Mouse (Mus musculus): ENCODE measurements at regions not wholly inside any gene's neighbourhood (a gene's known extent, or its start where the extent isn't known, plus 50 kb on each side); places are given as distances from the start of the nearest gene placed in this dataset.

- no peak for DNase-seq (ENCODE audit: low read depth, low spot score)
Measured at GRCm38 (mm10) chr6:100176914-100177560, 110.2 kb downstream of the Rybp start.

- DNase-seq (ENCODE audit: low read depth, low spot score): no peak
Measured at GRCm38 (mm10) chr6:100170711-100171348, 116.5 kb downstream of the Rybp start.

GRCm38 (mm10) chr6:100167321-100167720 is 120.0 kb downstream of the Rybp start:
- no peak for DNase-seq (ENCODE audit: low read depth, low spot score)

- DNase-seq (ENCODE audit: low read depth, low spot score): no peak
Measured at GRCm38 (mm10) chr6:100165746-100166145, 121.5 kb downstream of the Rybp start.

GRCm38 (mm10) chr6:100164162-100164561 is 123.1 kb downstream of the Rybp start:
- DNase-seq (ENCODE audit: low read depth, low spot score): no peak

- DNase-seq (ENCODE audit: low read depth, low spot score): no peak
Measured at GRCm38 (mm10) chr6:100163814-100164130, 123.5 kb downstream of the Rybp start.

- peak; percentile 75 for DNase-seq (ENCODE audit: low read depth, low spot score)
Measured at GRCm38 (mm10) chr6:100162961-100163813, 124.1 kb downstream of the Rybp start.

- no peak for DNase-seq (ENCODE audit: low read depth, low spot score)
Measured at GRCm38 (mm10) chr6:100160670-100161069, 126.6 kb downstream of the Rybp start.

GRCm38 (mm10) chr6:100159817-100160216 is 127.5 kb downstream of the Rybp start:
- no peak for DNase-seq (ENCODE audit: low read depth, low spot score)

- no peak for DNase-seq (ENCODE audit: low read depth, low spot score)
Measured at GRCm38 (mm10) chr6:100159246-100159645, 128.0 kb downstream of the Rybp start.

GRCm38 (mm10) chr6:100157288-100157687 is 130.0 kb downstream of the Rybp start:
- no peak for DNase-seq (ENCODE audit: low read depth, low spot score)

- DNase-seq (ENCODE audit: low read depth, low spot score): no peak
Measured at GRCm38 (mm10) chr6:100156163-100156562, 131.1 kb downstream of the Rybp start.

- DNase-seq (ENCODE audit: low read depth, low spot score): no peak
Measured at GRCm38 (mm10) chr6:100155676-100156075, 131.6 kb downstream of the Rybp start.

GRCm38 (mm10) chr6:100151447-100151846 is 135.8 kb downstream of the Rybp start:
- DNase-seq (ENCODE audit: low read depth, low spot score): no peak

GRCm38 (mm10) chr6:100150703-100151208 is 136.5 kb downstream of the Rybp start:
- no peak for DNase-seq (ENCODE audit: low read depth, low spot score)

- no peak for DNase-seq (ENCODE audit: low read depth, low spot score)
Measured at GRCm38 (mm10) chr6:100149458-100149852, 137.8 kb downstream of the Rybp start.

GRCm38 (mm10) chr6:100148751-100149457 is 138.4 kb downstream of the Rybp start:
- DNase-seq (ENCODE audit: low read depth, low spot score): no peak

GRCm38 (mm10) chr6:100146360-100146935 is 140.8 kb downstream of the Rybp start:
- DNase-seq (ENCODE audit: low read depth, low spot score): no peak

- no peak for DNase-seq (ENCODE audit: low read depth, low spot score)
Measured at GRCm38 (mm10) chr6:100145869-100146268, 141.4 kb downstream of the Rybp start.

- DNase-seq (ENCODE audit: low read depth, low spot score): no peak
Measured at GRCm38 (mm10) chr6:100144544-100145287, 142.6 kb downstream of the Rybp start.
